Mouse (Mus musculus): ENCODE data around the gene Stk32b.
A peak's percentile ranks its signal among the peaks of the same experiment; 100 is the strongest.

Gene Stk32b

GRCm38 (mm10) chr5:37716505-37717372 lies at the start of gene Stk32b:
TSS of gene Stk32b (minus strand) at chr5:37717171.
- DNase-seq (ENCODE audit: extremely low read depth, insufficient read length, low spot score), result peak; percentile 3

DNA sequence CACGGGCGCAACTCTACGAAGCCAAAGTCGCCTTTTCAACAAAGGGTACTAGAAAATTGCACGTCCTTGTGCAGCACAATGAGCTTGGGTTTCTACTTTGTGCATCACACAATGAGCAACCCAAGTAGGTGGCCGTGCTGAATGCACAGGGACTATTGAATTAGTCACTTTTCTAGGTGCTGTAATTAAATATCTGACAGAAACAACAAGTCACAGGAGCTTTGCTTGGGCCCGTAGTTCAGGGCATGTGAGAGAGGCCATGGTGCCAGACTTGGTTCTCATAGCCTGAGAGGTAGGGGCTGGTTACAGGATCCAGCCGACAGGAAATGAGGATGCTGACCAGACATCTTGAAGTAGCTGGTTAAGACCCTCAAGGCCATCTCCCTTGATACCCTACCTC lies 48.9 kb upstream of the Stk32b start:
- DNase-seq (ENCODE audit: extremely low read depth, insufficient read length, low spot score), result no peak

DNA sequence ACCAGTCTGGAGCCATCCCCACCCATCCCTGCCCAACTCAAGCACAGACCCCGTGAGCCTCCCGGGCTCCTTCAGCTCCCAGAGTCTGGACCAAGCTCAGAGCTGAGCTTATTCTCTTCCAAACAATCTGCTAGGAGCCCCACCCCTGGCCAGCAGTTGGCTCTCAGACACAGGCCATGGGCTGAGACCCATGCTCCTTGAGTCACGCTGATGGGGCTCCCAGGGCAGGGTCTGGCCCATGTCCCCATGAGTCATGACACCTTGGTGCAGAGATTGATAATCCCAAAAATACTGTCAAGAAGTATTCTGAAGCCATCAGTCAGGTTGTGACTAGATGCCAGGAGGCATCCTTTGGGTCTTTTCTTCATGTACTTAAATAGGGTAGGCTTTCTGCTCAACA lies 45.1 kb upstream of the Stk32b start:
- no peak for DNase-seq (ENCODE audit: extremely low read depth, insufficient read length, low spot score)

DNA sequence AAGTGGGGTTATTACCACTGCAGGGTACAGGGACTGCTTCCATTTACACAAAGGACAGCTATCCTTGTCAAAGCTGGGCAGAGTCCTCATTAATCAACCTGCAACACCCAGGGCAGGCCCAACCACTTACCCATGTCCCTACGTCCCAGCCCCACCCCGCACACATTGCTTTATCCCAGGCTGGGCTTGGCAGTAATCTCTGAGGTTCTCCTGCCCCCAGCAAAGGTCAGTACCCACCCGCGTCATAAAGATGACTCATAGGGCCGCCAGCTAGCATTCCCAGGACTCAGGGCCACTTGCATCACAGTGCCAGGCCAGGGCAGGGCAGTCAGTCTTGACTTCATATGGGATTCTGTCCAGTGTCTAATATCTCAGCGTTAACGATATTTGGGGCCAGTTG lies 36.4 kb upstream of the Stk32b start:
- DNase-seq (ENCODE audit: extremely low read depth, insufficient read length, low spot score), result peak; percentile 36

GRCm38 (mm10) chr5:37752027-37752967 lies 35.3 kb upstream of the Stk32b start:
- DNase-seq (ENCODE audit: extremely low read depth, insufficient read length, low spot score), result peak; percentile 28

- no peak for DNase-seq (ENCODE audit: extremely low read depth, insufficient read length, low spot score)
Measured at GRCm38 (mm10) chr5:37743889-37744707, 27.1 kb upstream of the Stk32b start.

- no peak for DNase-seq (ENCODE audit: extremely low read depth, insufficient read length, low spot score)
Measured at GRCm38 (mm10) chr5:37736213-37736612, 19.2 kb upstream of the Stk32b start.

DNA sequence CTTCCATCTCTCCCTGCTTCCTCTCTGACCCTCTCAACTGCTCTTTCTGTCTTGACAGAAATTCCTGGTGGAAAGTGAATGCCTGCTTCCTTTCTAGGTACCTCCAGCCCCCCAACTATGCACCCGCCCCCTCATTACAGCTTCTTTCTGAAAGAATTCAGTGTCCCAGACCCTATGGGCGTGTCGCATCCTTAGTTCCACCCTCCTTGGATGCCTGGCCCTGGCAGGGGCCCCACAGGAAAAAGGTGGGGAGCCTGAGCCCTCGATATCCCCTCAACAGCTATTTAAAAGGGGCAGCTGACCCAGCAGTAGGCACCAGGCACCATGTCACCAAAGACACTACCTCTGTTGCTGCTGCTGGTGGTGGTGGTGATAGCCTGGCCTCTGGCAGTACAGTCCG lies 18.3 kb upstream of the Stk32b start, which contains the start of gene Cytl1:
Cytl1 (plus strand) TSS at position 296 of the 400 bp plus-strand sequence.
- no peak for DNase-seq (ENCODE audit: extremely low read depth, insufficient read length, low spot score)

GRCm38 (mm10) chr5:37730781-37731180 lies 13.8 kb upstream of the Stk32b start:
- DNase-seq (ENCODE audit: extremely low read depth, insufficient read length, low spot score), result no peak

DNA sequence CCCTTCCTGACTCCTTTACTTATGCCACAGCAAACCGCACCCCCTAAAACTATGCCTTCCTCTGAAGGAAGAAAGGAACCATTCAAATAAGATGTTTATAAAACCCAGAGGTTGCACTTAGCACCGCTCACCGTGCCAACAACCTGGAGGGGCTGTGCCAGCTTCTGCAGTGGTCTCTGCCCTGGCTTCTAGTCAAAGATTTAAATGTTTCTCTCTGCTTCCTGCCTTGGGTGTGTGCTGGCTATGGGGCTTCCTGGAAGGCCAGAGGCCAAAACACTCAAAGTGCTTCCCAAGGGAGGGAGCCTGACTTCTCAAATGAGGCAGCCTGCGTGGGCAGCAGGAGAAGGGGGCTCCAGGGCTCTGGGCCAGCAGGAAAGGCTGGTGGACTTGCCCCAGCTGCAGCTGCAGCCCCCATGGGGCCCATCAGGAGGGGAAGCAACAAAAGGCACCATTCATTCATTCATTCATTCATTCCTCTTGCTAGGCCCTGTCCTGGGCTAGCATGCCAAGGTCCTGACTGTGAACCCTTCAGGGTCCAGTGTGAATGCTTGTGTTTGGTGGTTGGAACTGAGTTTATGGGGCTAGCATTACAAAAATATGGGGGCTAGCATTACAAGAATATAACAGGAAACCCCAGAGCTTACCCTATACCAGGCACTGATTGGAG lies 8.4 kb upstream of the Stk32b start:
- DNase-seq (ENCODE audit: extremely low read depth, insufficient read length, low spot score), result no peak

GRCm38 (mm10) chr5:37720670-37721069 lies 3.7 kb upstream of the Stk32b start:
- DNase-seq (ENCODE audit: extremely low read depth, insufficient read length, low spot score), result no peak

DNA sequence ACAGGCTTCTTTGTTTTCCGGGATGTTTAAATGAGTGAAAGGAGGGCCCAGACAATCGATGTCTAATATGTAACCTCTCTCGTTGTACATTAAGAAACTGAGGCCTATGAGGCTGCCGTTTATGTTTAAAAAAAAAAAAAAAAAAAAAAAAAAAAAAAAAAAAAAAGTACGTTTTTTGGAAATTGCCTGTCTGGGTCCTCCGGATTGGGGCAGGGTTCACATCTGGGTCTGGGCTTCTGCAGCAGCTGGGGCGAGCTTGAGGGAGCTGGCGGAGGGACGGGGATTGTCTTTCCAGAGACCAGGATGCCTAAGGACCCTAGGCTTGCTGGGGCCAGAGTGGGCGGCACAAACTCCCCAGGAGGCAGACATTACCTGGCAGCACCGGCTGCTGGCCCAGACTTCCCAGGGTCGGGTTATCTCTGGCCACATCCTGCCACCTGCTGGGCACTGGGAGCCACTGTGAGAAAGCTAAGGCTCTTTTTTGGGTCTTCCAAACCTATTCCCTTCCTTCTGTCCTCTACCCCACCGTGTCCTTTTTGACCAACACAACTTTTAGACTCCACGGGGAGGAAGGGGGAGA lies 503 bp upstream of the Stk32b start:
- peak; percentile 7 for DNase-seq (ENCODE audit: extremely low read depth, insufficient read length, low spot score)

- no peak for DNase-seq (ENCODE audit: extremely low read depth, insufficient read length, low spot score)
Measured at GRCm38 (mm10) chr5:37709257-37709904, 7.6 kb downstream of the Stk32b start.

GRCm38 (mm10) chr5:37708124-37708523 lies 8.8 kb downstream of the Stk32b start:
- DNase-seq (ENCODE audit: extremely low read depth, insufficient read length, low spot score), result no peak

DNA sequence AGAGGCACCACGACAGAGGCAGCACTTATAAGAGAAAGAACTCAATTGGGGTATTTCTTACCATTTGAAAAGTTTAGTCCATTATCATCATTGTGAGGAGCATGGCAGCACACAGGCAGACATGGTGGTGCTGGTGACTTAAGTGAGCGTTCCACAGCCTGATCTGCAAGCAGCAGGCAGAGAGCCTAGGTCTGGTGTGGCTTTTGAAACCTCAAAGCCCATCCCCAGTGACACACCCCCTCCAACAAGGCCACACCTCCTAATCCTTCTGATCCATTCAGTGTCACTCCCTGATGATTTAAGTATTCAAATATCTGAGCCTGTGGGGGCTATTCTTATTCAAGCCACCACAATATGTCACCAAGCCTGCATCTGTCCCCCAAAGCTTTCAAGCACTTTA lies 12.0 kb downstream of the Stk32b start:
- DNase-seq (ENCODE audit: extremely low read depth, insufficient read length, low spot score), result no peak

GRCm38 (mm10) chr5:37699757-37700156 lies 17.2 kb downstream of the Stk32b start:
- no peak for DNase-seq (ENCODE audit: extremely low read depth, insufficient read length, low spot score)

DNA sequence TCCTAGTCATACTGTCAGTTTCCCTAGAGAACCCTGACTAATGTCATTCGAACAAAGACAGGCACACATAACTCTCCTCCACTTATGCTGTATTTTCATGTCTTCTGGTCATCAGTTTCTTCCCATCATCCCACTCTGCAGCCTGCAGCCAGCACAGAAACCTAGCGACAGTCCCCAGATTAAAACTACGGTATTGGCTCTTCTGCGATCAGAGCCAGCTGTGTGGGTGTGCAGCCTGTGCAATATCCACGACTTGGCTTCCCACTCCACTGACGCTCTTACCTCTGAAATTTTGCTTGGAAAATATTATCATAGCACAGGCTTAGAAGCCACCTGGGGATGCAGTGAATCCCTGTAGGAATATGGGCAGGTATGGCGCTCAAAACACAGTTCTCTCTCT lies 19.7 kb downstream of the Stk32b start:
- DNase-seq (ENCODE audit: extremely low read depth, insufficient read length, low spot score), result no peak

DNA sequence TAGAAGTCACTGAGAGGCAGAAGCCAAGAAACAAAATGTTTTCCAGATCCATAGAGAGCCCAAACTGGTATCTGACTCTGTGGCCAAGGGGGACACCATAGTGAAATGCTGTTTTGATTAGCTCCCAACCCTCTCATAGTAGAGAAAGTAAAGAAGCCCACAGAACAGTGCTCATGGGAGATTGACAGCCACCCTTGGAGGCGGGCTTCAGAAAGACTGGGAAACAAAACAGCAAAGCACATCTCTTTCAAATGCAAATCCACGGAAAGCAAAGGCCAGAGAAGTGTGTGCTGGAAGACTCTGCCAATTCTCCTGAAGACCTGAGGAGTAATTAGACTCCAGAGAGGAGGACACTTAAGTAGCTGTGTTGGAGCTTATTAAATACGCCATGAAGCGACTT lies 21.2 kb downstream of the Stk32b start:
- DNase-seq (ENCODE audit: extremely low read depth, insufficient read length, low spot score), result no peak

DNA sequence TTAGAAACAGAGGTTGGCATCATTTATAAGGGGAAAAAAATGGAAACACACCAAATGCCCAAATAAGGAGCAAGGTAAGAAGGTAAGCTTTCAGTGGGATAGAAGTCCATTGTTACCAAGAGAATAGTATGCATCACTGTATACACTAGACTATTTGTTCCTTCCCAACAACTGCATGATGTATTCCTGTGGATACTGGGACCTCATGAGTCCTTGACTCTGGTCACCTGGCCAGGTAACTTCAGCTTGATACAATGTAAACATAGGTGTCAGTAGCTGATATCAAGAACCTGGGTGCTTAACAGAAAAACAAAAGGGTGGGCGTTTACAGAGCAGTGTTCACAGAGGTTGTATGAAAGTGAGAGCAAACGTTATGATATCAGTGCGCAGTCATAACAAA lies 24.2 kb downstream of the Stk32b start:
- DNase-seq (ENCODE audit: extremely low read depth, insufficient read length, low spot score), result no peak
